Mouse (Mus musculus) kidney, adult 2 months (tissue): ENCODE data around the gene Emp1.

ENCODE experiments used
- CTCF ChIP-seq: fragments of 200-500 bp; conservative IDR thresholded peaks from 2 replicates; pipeline ENCODE4 v1.5.1; 2011; ENCODE audit warnings: low read depth, mild to moderate bottlenecking, control low read depth, low read length, moderate library complexity, mixed read lengths; ENCODE audit not compliant: insufficient read depth, insufficient read length
- POLR2A ChIP-seq: fragments of 200-500 bp; IDR thresholded peaks from one replicate; pipeline ENCODE4 v1.6.1; 2011; ENCODE audit warnings: low read depth, low read length, control low read depth

DNA sequence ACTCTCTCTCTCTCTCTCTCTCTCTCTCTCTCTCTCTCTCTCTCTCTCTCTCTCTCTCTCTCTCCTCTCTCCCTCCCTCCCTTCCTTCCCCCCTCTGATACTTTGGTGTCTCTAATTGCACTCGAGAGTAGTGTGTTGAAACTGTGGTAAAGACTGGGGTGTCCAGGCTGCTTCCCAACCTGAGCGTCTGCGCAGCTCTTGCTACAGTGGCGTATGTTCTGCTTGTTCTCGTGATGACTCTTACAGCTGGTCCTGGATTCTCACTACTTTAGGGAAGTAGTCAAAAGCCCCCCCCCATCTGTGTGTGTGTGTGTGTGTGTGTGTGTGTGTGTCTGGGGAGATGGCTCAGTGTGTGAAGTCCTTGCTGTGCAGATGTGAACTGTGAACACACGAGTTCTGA lies 50.3 kb downstream of the Emp1 start:
- TF ChIP-seq POLR2A: no peak
- TF ChIP-seq CTCF: no peak
